Mouse (Mus musculus) stomach, postnatal 0 days (tissue): ENCODE measurements around the gene Cpxm2. TPM values are rescaled to one million over a fixed set of nuclear protein-coding genes. Genes with fewer than 3 reads are reported as not detected.

Experiments used
- ATAC-seq: fragments of 200-750 bp; cut with Nextera tagmentation; 2 replicates; pipeline ENCODE4 v1.8.0; 2017; ENCODE audit not compliant: low FRiP score, low TSS enrichment
- DNase-seq: peaks from one replicate; pipeline ENCODE4 v3.0.0-alpha.2; 2016; ENCODE audit warnings: low spot score
- H3K27ac ChIP-seq: fragments of 300-500 bp; sonication (generic); replicated peaks from 2 replicates; pipeline ENCODE4 v1.5.1; 2014; ENCODE audit warnings: mild to moderate bottlenecking, control low read depth
- H3K27me3 ChIP-seq: fragments of 300-500 bp; sonication (generic); 2 replicates; pipeline ENCODE4 v1.6.1; 2014; ENCODE audit warnings: low read length; ENCODE audit not compliant: control insufficient read depth, insufficient read depth
- H3K36me3 ChIP-seq: fragments of 300-500 bp; sonication (generic); 2 replicates; pipeline ENCODE4 v1.6.1; 2014; ENCODE audit warnings: low read length, mixed read lengths; ENCODE audit not compliant: control insufficient read depth, insufficient read depth
- H3K4me1 ChIP-seq: fragments of 300-500 bp; sonication (generic); replicated peaks from 2 replicates; pipeline ENCODE4 v1.6.1; 2014; ENCODE audit warnings: antibody characterized with exemption; ENCODE audit not compliant: control insufficient read depth, insufficient read depth
- H3K4me2 ChIP-seq: fragments of 300-500 bp; sonication (generic); replicated peaks from 2 replicates; pipeline ENCODE4 v1.6.1; 2014; ENCODE audit warnings: low read depth, mild to moderate bottlenecking, control low read depth, moderate library complexity
- H3K4me3 ChIP-seq: fragments of 300-500 bp; sonication (generic); 2 replicates; pipeline ENCODE4 v1.5.1; 2014; ENCODE audit warnings: low read depth, low read length, control low read depth
- H3K9ac ChIP-seq: fragments of 300-500 bp; sonication (generic); 2 replicates; pipeline ENCODE4 v1.6.1; 2014; ENCODE audit warnings: mild to moderate bottlenecking, low read length, control low read depth, mixed read lengths
- H3K9me3 ChIP-seq: fragments of 300-500 bp; sonication (generic); 2 replicates; pipeline ENCODE4 v1.6.1; 2016; ENCODE audit warnings: low read length; ENCODE audit not compliant: control insufficient read depth
- CTCF ChIP-seq: IDR thresholded peaks from 2 replicates; pipeline ENCODE4 v1.5.1; 2016; ENCODE audit warnings: antibody characterized with exemption, low read depth, mild to moderate bottlenecking, moderate library complexity
- EP300 ChIP-seq: optimal IDR thresholded peaks from 2 replicates; pipeline ENCODE3; 2016; ENCODE audit warnings: antibody characterized with exemption
- WGBS: fragments of 180-500 bp; shearing (Covaris S2); extraction: QIAGEN DNeasy Blood & Tissue Kit; methylation state at CpG from one replicate; pipeline ENCODE4 v1.1.7; 2014; 5-methylcytosine and 5-hydroxymethylcytosine counted together
- polyA plus RNA-seq: library from polyadenylated mRNA; unstranded; fragments of >200 nt; fragmentation: Nextera tagmentation; extraction: Ambion mirVana; gene quantifications from 2 replicates; pipeline ENCODE4 v1.2.1, GENCODE M21; 2015

Cpxm2 gene
- polyA plus RNA-seq, 1 experiment from 2014 or later = 7.8 TPM

GRCm38 (mm10) chr7:132013970-132014369 is 140.6 kb downstream of the Cpxm2 start:
- ATAC-seq (no peak), DNase-seq (no peak)
- H3K9ac ChIP-seq = no peak overlapping the region
- H3K4me2 ChIP-seq = no peak overlapping the region
- H3K4me3 ChIP-seq = no peak overlapping the region
- H3K36me3 ChIP-seq = no peaks in the 10 kb centered on the region
- H3K27me3 ChIP-seq = no peaks in the 10 kb centered on the region
- H3K4me1 ChIP-seq = no peaks in the 10 kb centered on the region
- no peak overlapping the region for H3K27ac ChIP-seq
- WGBS = 80% methylated on average over 5 of the region's 5 CpGs
- H3K9me3 ChIP-seq = no peaks in the 10 kb centered on the region
- no peak for TF ChIP-seq EP300
- TF ChIP-seq CTCF = no peak

GRCm38 (mm10) chr7:132012969-132013679 is 141.4 kb downstream of the Cpxm2 start:
- ATAC-seq (no peak), DNase-seq (no peak)
- Histone ChIP-seq H3K4me3 (no peak overlapping the region), H3K4me2 (no peak overlapping the region), H3K27ac (no peak overlapping the region), H3K27me3 (no peaks in the 10 kb centered on the region), H3K4me1 (no peaks in the 10 kb centered on the region), H3K9ac (no peak overlapping the region), H3K36me3 (no peaks in the 10 kb centered on the region), H3K9me3 (no peaks in the 10 kb centered on the region)
- WGBS = 18% methylated on average over 1 of the region's 1 CpGs
- no peak for TF ChIP-seq CTCF

- ATAC-seq = no peak
- H3K9ac ChIP-seq = no peak overlapping the region
- no peak overlapping the region for H3K4me3 ChIP-seq
- H3K36me3 ChIP-seq = no peaks in the 10 kb centered on the region
- no peak overlapping the region for H3K27ac ChIP-seq
- no peak for TF ChIP-seq EP300
- no peak for TF ChIP-seq CTCF
- H3K27me3 ChIP-seq = no peaks in the 10 kb centered on the region
- H3K9me3 ChIP-seq = no peaks in the 10 kb centered on the region
- H3K4me1 ChIP-seq = no peaks in the 10 kb centered on the region
- no peak for DNase-seq
- no peak overlapping the region for H3K4me2 ChIP-seq
- WGBS = 59% methylated on average over 7 of the region's 7 CpGs
Measured at GRCm38 (mm10) chr7:132009002-132009401, 145.5 kb downstream of the Cpxm2 start.

GRCm38 (mm10) chr7:132005996-132006696 is 148.4 kb downstream of the Cpxm2 start:
- WGBS = 71% methylated on average over 14 of the region's 14 CpGs
- H3K9ac ChIP-seq = no peak overlapping the region
- H3K4me2 ChIP-seq = no peak overlapping the region
- H3K4me3 ChIP-seq = no peak overlapping the region
- no peak for ATAC-seq
- H3K27ac ChIP-seq = no peak overlapping the region
- H3K36me3 ChIP-seq = no peaks in the 10 kb centered on the region
- TF ChIP-seq EP300 = no peak
- no peak for TF ChIP-seq CTCF
- H3K27me3 ChIP-seq = no peaks in the 10 kb centered on the region
- no peaks in the 10 kb centered on the region for H3K9me3 ChIP-seq
- DNase-seq = no peak
- H3K4me1 ChIP-seq = no peaks in the 10 kb centered on the region

- Histone ChIP-seq H3K4me1 (no peaks in the 10 kb centered on the region), H3K9me3 (no peaks in the 10 kb centered on the region), H3K9ac (no peak overlapping the region), H3K27ac (no peak overlapping the region), H3K36me3 (no peaks in the 10 kb centered on the region), H3K4me3 (no peak overlapping the region), H3K4me2 (no peak overlapping the region), H3K27me3 (no peaks in the 10 kb centered on the region)
- DNase-seq = no peak
- TF ChIP-seq CTCF (no peak), EP300 (no peak)
- 54% methylated on average over 3 of the region's 3 CpGs for WGBS
- no peak for ATAC-seq
Measured at GRCm38 (mm10) chr7:131992873-131993272, 161.7 kb downstream of the Cpxm2 start.

- Histone ChIP-seq H3K4me2 (no peak overlapping the region), H3K9me3 (no peaks in the 10 kb centered on the region), H3K36me3 (no peaks in the 10 kb centered on the region), H3K9ac (no peak overlapping the region), H3K4me3 (no peak overlapping the region), H3K4me1 (no peaks in the 10 kb centered on the region), H3K27me3 (no peaks in the 10 kb centered on the region), H3K27ac (no peak overlapping the region)
- 57% methylated on average over 1 of the region's 1 CpGs for WGBS
- ATAC-seq (no peak), DNase-seq (no peak)
- TF ChIP-seq EP300 (no peak), CTCF (no peak)
Measured at GRCm38 (mm10) chr7:131992226-131992625, 162.3 kb downstream of the Cpxm2 start.
